Mouse (Mus musculus): Measurements from ENCODE around the gene Nos1ap.

The Nos1ap gene

DNA sequence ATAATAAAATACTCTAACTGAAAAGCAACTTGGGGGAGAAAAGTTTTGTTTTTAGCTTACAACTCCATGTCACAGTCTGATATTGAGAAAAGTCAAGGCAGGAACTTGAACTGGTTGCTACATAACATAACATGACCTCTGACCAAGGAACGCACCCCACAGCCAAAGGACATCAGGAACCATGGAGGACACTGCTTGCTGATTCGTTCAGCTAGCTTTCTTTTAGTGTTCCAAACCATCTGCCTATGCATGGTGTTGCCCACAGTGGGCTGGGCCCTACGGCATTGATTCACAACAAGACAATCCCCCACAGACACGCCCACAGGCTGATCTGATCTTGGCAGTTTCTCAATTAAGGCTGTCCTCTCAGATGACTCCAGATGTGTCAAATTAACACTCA is 167.5 kb downstream of the Nos1ap start:
- no peak for DNase-seq (ENCODE audit: low read depth in 1 of 2, low spot score in 2 of 2)

DNA sequence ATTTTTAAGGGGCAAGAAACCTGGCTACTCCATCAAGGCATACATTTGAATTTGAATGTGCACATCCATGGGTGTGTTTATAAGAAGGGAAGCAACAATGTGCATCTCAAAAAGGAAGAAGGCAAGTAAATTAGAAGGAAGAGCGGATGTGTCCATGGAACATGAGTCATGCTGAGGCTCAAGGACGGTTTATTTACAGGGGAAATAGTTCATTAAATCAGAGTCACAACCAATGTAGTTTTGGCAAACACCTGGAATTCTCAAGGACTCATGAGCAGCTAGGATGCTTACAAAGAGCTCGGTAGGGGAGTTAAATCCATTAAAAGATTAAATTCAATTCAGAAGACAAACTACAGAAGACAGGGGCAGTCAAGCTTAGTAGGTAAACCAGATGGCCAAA is 169.7 kb downstream of the Nos1ap start:
- no peak for DNase-seq (ENCODE audit: low read depth in 1 of 2, low spot score in 2 of 2)

DNA sequence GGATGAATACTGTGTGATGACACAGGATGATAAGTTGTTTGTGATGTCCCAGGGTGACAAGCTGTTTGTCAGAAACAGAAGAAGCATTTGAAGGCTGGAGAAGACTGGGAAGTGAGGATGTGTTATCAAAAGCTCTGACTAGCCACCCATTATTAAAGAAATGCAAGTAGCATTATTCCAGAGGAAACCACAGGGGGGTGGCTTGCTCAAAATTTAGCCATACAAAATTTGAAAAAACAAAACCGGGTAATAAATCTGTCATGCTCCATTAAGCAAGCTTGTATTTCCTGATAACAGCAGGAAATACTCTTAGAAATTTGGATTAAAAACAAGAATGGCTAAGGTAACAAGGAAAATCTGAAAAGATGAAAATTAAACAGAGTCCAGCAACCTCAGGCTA is 171.5 kb downstream of the Nos1ap start:
- DNase-seq (ENCODE audit: low read depth in 1 of 2, low spot score in 2 of 2) = no peak

DNA sequence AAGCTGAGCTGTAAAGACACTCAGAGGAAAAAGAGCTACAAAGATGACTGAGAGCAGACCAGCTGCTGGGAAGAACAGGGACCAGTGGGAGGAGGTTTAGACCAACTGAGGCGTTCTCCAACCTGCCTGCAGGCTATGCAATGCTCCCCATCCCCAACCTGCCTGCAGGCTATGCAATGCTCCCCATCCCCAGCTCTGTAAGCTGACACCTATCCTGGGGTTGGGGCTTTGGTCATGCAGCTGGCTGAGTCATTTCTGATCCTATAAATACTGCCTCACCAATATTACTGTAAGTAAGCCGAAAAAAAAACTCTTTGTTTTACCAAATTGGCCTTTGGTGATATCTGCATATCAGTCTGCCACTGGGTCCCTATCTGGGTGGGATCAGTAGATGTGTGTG is 172.7 kb downstream of the Nos1ap start:
- no peak for DNase-seq (ENCODE audit: low read depth in 1 of 2, low spot score in 2 of 2)

DNA sequence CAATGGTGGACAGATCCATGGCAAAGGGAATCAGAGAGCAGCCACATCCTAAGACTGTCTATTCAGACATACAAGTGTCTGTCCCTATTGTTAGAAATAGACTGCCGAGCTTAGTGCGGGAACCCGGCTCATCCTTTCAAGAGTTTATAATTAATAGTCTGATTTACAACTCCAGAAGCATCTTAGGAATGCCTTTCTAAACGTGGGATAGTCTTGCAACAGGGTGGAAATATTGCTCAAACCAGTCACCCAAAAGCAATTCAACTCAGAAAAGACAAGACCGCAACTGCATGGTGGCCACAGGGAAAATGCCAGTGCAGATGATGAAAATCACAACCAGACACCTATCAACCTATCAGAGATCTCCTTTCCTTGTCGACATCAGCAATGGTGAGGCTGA is 173.5 kb downstream of the Nos1ap start:
- DNase-seq (ENCODE audit: low read depth in 1 of 2, low spot score in 2 of 2) = no peak

DNA sequence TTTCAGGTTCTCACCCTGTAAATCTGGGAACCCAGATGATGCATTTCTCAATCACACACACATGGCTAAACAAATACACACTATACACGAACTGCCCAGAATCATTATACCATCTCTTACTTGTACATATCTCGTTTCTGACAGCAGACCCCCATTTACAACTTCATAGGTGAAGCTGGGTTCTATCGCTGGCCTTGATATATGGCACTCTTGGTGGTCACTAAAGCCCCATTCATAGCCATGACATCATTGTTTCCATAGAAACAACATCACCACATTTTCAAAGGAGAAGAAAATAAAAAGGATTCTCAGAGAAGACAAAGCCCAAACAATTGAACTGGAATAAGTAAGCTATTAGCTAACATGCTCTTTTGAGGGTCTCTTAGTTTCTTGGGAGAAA is 174.3 kb downstream of the Nos1ap start:
- no peak for DNase-seq (ENCODE audit: low read depth in 1 of 2, low spot score in 2 of 2)

DNA sequence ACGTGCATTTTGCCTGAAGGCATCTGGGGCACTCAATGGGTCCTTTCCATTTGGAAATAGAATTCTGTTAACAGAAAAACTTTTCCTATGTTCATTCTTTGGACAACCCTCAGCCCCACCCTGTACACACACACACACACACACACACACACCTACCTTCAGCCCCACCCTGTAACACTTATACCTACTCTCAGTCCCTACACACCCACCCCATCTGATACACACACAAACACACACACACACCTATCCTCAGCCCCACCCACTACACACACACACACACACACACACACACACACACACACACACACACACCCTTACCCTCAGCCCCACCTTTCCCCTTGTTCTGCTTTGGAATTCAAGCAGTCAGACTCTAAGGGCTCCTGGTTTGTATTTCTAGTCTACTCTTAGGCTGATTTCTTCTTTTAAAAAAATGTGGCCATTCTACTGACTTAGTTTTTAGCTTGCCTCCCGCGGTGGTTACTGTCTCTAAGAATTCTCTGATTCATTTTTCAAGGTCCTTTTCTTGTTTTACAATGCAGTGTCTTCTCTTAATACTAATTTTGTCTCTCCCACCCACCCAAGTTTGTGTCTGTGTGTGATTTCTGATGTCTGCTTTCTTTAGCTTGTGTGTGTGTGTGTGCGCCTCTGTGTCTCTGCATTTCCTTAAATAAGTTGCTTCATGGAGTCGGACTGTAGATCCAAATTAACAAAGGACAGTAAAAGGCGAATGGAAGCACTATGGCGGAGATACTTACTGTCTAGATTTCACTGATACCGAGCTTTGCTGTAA is 179.1 kb downstream of the Nos1ap start:
- no peak for DNase-seq (ENCODE audit: low read depth in 1 of 2, low spot score in 2 of 2)

DNA sequence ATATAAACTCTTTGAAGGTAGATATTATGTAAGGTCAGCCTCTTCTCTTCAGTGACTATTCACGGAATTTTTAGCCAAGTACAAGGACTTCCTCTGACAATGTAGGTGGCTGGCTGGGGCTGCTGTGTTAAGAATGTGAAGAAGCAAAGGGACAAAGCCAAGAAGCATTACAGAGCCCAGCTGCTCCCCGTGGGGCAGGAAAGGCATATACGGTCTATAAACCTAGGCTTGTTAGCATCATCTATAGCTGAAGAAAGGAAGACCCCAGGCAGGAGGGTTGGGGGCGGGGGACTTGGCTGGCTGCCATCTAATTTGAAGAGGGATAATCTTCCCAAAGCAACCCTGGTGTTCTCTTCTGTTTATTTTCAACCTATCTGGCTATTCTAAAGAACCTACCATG is 180.6 kb downstream of the Nos1ap start:
- no peak for DNase-seq (ENCODE audit: low read depth in 1 of 2, low spot score in 2 of 2)

DNA sequence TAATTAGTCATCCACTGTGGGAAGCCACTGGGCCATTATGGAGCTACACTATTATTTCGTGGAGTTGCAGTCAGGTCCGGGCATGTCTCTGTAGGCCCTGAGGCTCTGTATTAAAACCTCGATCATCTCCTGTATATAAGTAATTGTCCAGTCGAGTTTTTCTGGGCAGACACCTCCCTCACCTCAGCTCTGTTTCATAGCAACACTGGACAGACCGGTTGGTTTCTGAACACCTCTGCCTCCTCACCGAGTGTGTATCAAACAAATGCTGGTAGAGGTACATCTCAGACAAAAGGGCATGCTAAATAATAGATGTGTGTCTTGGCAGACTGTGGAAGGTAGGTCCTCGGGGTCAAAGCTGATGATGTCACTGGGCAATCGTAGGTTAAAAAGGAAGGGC is 182.7 kb downstream of the Nos1ap start:
- DNase-seq (ENCODE audit: low read depth in 1 of 2, low spot score in 2 of 2) = no peak

DNA sequence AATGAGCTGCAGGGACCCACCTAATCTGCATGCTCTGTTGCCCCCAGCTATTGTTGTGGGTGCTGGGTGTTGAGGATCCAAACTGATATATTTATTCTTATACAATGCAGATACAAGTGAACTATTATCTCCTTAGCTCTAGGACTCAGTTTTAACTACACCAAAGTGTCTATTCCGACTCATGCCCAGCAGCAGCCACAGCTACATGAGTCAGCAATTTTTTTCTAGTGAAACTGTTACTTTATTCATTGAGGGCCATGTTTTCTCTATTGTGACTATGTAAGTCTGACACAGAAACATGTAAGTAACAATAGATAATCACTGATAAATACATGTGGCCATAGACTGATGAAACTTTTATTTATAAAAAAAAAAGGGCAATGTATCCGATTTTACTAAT is 184.5 kb downstream of the Nos1ap start:
- no peak for DNase-seq (ENCODE audit: low read depth in 1 of 2, low spot score in 2 of 2)

DNA sequence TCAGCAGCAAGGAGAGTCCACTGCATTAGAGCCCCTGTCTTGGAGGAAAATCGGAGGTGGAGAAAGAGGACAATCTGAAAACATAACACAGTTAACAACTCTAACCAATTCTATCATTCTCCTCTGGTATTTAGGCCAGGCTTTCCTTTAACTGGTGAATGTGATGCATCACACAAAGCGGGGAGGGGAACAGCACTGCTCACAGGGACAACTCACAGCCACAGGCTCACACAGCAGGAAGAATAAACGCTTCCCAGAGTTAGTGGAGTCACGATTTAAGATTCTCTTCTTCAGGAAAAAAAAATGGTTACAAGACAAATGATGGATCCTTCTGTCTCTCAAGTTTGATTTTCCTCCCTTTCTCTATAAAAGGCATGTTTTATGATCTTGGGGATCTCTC is 187.0 kb downstream of the Nos1ap start:
- no peak for DNase-seq (ENCODE audit: low read depth in 1 of 2, low spot score in 2 of 2)

DNA sequence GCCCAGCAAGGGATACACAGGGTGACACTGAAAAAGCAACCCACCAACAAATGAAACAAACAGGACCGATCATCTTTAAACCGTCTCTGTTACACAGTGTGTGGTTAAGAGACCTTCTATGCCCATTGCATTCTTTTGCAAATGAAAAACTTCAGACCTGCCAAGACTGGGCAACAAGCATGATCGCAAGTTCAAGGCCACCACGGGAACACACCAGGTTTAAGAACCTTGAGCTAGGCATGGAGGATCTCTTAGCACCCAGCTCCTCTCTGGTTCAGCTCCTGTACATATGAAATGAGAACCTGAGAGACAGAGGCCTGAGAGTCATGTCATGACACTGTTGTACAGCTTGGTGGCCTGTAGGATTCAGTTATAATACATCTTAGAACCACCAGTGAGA is 190.8 kb downstream of the Nos1ap start:
- no peak for DNase-seq (ENCODE audit: low read depth in 1 of 2, low spot score in 2 of 2)

DNA sequence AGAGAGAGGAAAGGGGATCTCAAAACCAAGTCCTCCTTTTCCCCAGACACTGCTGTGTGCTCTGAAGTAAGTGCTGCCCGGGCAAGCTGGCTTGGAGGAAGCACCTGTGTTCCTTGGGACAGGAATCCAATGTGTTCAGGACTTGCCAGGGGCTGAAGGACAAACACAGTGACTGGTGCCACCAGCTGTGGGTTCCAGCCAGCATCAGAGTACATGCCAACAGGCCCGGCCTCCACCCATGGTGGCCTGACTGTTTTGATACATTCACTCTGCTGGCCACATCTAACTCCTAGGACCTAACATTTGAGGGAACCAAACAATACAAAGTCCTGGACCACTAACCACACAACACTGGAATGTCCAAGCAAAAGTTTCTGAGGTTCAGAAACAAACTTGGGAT is 194.6 kb downstream of the Nos1ap start:
- DNase-seq (ENCODE audit: low read depth in 1 of 2, low spot score in 2 of 2) = no peak

DNA sequence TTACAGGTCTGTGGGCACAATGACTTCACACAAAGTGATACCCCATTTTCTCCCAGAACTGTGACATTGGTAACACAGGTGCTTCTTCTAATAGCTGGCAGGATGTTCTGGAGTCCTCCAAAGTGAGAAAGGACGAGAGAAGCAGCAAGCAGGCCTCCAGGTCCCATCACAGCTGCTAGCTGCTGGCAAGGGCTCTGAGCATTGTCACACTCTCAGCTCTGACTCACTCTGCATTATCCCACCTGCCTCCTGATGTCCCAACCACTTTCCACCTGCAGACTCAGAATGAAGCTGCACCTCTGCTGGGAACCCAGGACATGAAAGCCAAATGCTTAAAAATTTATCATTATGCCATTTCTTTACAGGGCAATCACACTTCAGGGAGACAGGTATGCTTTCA is 195.0 kb downstream of the Nos1ap start:
- DNase-seq (ENCODE audit: low read depth in 1 of 2, low spot score in 2 of 2) = no peak

DNA sequence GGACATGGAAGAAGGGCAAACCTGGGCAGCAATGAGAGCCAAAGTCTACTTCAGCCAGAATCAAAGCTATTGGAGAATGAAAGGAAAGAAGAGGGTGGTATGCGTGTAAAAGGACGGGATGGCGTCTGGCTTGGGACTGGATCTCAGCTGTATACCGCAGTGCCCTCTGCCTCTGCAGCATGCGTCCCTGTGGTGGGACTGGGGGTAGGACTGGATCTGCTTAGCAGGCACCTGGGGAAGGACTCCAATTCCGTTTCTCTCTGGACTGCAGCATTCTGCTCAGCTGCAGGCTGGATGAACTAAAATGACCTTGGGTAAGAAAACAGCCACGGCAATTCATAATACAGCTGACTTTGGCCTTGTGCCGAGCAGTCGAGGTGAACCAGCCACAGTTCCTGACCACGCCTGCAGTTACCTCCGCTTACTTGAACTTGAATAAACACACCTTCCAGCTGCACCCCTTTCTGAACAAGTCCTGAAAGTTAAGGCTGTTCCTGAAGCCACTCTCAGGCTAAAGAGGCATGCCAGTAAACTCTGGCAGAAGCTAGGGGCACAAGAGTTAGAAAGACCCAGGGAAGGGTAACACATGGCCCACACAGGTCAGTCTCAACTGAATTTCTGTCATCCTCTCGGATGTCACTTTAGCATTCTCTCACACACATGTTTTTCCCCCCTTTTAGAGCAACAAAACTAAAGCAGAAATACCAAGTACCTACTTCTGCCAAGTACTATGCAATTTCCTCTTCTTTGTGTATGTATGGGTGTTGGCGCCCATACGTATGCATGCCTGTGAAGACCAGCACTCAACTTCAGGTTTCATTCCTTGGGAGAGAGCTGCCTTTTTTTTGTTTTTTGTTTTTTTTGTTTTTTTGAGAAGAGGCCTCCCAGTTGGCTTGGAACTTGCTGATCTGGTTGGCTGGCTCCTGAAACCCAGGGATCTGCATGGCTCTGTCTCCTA is 196.6 kb downstream of the Nos1ap start:
- DNase-seq (ENCODE audit: low read depth in 1 of 2, low spot score in 2 of 2) = no peak

DNA sequence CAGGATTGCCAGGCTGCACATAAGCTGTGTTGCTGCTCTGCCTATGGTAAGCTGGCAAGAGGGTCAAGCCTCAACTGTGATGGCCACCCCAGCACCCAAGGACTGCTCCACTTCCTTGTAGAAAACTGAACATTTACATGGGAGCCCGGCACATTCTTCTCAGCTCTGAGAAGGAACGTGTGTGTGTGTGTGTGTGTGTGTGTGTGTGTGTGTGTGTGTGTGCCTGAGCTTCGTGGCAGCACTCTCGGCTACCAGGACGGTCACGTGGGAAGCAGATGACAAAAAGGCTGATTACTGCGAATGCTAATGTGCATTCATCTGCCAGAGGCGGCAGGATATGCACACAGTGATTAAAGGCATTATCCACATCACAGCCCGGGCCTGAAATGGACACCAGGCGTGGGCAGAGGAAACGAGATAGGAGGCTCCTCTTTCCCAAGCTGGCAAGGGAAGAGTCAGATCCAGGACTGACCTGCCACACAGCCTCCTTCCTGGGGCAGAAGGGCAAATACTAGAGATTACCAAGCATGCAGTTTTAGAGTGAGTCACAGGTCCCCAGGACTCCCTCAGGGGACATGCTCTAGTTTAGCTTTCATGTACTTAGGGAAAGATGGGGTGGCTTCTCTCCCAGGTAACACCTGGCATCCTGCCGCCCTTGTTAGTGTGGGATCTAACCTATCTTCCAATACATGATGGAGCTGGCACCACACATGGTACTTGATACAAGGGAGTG is 202.3 kb downstream of the Nos1ap start:
- no peak for DNase-seq (ENCODE audit: low read depth in 1 of 2, low spot score in 2 of 2)

DNA sequence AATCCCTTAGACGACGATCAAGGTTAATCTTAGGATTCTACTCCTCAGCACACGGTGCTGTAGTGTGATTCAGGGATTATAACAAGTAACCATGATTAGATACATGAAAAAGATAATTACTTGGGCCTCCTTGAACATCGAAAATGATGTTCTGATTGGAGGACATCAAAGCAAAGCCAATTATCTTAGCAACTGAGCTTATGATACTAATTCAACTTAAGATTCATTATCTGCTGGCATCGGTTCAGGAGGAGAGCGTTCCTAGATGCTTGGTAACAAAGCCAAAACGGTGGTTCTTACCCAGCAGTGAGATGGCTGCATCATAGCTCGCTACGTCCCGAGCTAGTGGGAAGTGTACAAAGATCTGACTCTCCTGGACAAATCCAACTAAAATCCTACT is 204.2 kb downstream of the Nos1ap start:
- no peak for DNase-seq (ENCODE audit: low read depth in 1 of 2, low spot score in 2 of 2)

DNA sequence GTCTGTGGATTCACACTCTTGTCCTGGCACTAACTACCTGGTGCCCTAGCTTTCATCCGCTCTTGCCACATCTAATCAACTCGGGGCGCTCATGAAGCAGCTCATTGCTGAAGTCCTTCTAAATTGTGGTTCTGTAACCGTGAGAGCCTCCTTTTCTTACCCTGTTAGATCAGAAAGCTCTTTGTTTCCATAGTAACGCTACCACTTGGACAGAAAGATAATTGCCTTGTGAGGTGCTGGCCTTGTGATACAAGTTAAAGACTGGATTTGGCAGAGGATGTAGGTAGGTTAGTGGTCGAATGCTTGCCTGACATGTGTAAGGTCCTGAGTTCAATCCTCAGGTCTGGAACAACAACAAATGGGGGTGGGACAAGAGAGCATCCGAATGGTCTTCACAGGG is 206.1 kb downstream of the Nos1ap start:
- DNase-seq (ENCODE audit: low read depth in 1 of 2, low spot score in 2 of 2) = no peak

DNA sequence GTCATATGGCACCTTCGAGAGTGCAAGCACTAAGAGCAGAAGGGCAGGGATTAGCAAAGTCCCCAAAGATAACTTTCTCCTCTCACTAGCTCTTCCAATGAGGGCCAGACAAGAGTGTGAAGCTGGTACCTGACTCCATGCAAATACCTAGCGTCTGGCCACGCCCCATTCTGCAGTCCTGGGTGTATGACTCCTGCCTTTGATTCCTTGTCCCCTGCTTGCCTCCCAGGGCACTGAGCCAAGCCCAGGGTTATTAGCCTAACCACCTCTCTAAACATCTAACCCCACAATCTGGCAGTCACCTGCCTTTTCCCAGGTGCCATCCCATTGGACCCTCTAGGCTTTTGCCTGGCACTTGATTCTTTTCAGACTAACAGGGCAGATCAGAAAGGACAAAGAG is 208.2 kb downstream of the Nos1ap start:
- no peak for DNase-seq (ENCODE audit: low read depth in 1 of 2, low spot score in 2 of 2)

DNA sequence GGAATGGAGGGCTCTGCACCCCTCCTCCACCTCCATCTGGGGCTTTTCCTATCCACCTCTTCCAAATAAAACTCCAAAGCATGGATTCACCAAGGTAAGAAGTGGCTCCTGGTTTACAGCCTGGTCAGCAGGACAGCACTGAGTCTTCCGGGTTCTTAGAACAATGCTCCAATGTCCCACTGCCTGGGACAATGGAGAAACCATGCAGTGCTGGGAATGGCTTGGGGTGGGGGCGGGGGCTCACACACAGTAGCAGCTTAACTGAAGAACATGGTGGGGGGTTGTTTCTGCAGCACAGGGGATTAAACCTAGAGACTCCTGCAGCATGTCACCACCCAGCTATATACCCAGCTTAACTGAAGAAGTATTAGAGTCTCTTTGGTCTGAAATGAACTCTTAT is 209.2 kb downstream of the Nos1ap start:
- DNase-seq (ENCODE audit: low read depth in 1 of 2, low spot score in 2 of 2) = no peak

DNA sequence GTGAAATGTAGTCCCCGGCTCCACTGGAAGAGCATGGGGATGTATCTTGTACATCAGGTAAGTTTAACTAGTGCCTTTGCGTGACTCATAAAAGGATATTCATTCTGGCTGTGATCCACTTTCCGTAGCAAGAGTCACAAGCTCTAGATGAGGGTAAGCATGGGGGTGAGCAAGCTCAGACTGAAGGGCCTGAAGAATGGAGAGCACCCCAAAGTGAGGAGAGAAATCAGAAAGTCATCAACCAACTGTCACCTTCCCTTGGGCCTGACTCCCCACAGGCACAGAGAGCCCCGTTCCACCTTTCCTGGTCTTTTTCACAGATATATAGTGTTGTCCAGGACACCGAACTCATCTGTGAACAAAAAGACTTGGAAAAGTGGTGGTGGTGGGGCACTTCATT is 213.9 kb downstream of the Nos1ap start:
- DNase-seq (ENCODE audit: low read depth in 1 of 2, low spot score in 2 of 2) = no peak

DNA sequence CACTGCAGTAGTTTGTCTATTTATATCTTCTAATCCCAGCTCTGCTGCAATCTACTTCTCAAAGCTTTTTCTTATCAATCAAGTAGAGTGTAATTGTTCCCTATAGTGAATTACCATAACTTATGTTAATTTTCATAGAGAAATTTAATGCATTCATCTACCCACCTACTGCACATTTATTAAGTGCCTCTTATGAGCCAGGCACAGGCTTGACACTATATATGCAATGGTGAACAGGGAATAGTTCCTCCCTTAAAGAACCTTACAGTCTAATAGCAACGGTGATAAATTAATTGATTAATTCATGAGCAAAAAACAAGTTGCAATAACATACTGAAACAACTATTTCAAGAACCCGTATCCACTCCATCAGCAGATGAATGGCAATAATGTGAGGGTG is 215.9 kb downstream of the Nos1ap start:
- no peak for DNase-seq (ENCODE audit: low read depth in 1 of 2, low spot score in 2 of 2)

Data from monocyte, adult 2 months (primary cell).